Mouse (Mus musculus): Measurements from ENCODE around the gene Olfr279.

DNA sequence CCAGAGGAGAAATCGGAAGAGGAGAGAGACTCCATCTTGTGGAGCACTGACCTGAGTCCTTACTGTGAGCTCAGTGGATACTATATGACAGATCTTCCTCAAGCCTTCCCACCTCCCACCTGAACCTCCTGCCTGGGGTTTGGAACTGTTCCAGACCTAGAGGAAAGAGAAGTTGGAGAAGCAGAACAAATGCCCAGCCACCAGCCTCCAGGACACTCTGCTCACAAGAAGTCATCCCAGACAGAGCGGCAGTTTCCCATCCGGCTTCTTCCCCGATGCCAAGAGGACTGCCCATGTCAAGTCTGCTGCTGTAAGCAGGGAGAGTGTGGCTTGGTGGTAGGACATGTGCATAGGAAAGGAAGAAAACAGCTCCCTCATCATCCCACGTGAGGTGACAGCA is 15.9 kb upstream of the Olfr279 start:
- TF ChIP-seq GATA1 (IDR thresholded peaks at IDR 0.05; ENCODE audit: borderline replicate concordance, low read length): no peak
- no peak for TF ChIP-seq FLI1 (IDR thresholded peaks at IDR 0.05; ENCODE audit: low read length)
